Mouse (Mus musculus) layer of hippocampus, adult 11-12 months (tissue): Measurements from ENCODE around the gene Il23a.
"Not testable (repeated sequence)": the region's sequence is repeated elsewhere in the genome, so short reads cannot be mapped to it uniquely, and the experiment has no call there.

Experiments used
- DNase-seq: peaks from one replicate; pipeline ENCODE4 v3.0.0; 2022; ENCODE audit warnings: low spot score

Il23a gene

GRCm38 (mm10) chr10:128298702-128299171 is at the start of gene Il23a:
Gene Il23a, minus strand, starts transcription at chr10:128298752.
- DNase-seq = no peak

GRCm38 (mm10) chr10:128347541-128347940 is 49.0 kb upstream of the Il23a start:
- no peak for DNase-seq

DNA sequence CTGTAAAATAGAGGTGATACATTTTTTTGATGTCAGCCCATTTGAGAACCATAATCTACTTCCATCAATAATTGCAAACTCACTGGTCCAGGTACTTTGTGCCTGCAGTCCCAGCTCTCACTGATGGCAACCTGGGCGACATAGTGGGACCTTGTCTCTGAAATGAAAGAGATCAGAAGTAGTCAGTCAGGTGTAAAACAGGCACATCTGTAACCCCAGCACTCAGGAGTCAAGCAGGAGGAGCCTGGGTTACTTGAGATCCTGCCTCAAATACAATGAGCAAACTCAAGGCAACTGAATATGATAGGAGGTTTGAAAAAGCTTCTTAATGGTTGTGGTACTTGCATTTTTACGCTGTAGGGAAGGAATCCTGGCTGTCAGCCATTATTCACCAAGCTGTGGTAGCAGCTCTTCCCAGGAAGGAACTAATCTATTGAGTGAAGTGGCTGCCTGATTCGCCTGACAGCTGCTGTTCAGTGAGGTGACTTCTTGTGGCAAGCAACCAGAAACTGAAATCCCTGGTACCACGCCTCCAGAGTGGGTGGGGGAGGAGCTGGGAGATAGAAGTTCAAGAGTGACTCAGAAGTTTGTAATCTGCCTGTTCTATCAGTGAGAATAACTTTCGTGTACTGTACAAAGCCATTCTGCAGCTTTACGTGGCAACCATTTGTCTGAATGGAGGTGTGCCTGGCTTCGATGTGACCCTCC is 46.2 kb upstream of the Il23a start:
- peak; percentile 43 for DNase-seq

GRCm38 (mm10) chr10:128343436-128343835 is 44.9 kb upstream of the Il23a start:
- DNase-seq = no peak

DNA sequence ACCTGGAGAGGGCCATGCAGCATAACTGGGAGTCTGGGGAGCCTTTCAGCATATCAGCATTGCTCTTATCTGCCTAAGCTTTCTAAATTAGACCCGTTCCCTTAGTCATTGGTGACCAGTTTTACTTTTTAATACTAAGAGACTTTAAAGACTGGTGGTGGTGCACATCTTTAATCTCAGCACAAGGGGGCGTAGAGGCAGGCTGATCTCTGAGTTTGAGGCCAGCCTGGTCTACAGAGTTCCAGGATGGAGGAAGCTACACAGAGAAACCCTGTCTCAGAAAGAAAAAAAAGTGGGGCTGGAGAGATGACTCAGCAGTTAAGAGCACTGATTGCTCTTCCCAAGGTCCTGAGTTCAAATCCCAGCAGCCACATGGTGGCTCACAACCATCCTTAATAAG is 41.7 kb upstream of the Il23a start:
- DNase-seq = no peak

GRCm38 (mm10) chr10:128338948-128339347 is 40.4 kb upstream of the Il23a start:
- DNase-seq = no peak

- DNase-seq = no peak
Measured at GRCm38 (mm10) chr10:128338415-128338814, 39.9 kb upstream of the Il23a start.

DNA sequence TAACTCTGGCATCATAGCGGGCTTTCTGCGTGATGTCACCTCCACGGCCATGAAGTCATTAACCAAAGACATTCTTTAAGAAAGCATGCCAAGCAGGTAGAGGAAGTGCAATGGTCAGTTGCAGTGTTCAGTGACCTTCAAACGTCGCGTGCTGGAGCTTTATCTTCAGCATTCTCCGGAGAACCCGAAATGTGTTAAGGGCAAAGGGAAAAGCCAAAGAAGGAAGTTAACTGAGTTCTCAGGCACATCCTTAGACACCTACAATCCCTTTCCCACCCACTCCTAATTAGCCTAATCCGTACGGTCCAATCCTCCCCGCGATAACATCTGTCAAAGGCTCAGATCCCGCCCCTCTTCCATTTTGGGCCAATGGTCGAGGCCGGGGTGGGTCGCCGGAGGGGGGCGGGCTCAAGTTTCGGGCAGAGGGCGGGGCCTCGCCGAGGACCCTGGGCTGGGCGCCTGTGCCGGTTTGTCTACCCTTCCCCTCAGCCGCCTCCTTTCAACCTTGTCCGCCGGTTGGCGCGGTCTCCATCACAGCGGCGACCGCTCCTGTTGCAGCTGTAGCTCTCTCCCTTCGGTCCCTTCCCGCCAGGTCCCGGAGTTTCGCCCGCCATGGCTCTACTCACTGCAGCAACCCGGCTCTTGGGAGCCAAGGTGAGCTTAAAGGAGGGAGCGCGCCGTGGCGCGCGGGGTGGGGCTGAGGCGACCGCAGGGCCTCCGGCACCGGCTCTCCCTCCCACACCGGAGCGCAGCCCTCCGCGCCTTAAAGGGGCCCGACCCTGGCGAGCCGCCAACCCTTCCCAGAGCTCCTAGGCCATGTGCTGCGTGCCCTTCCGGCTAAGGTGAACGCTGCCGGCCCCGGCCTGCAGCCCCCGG is 39.0 kb upstream of the Il23a start, which contains the start of gene Cs:
Gene Cs, plus strand, starts transcription at position 429 of the 876 bp plus-strand sequence.
- DNase-seq = peak; percentile 91

- DNase-seq = no peak
Measured at GRCm38 (mm10) chr10:128336597-128336996, 38.0 kb upstream of the Il23a start.

DNA sequence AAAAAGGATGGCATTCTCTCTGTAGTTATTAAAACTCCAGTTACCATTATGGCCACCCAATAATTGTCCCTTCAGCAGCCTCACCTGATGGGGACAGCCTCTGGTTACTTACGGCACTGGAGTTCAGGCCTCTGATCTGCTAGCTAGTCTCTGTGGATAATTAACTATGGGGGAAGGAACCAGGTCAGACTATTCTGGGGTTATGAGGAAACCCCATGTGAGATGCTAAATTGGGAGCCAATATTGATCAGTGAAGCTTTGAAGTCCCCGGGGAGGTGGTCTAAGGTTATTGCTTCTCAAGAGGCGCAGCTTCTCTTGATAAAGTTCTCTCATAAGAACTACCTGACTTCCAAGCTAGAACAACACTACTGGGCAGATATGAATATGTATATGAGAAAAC is 37.6 kb upstream of the Il23a start:
- no peak for DNase-seq

- DNase-seq = peak; percentile 62
Measured at GRCm38 (mm10) chr10:128335582-128335981, 37.0 kb upstream of the Il23a start.

- DNase-seq = not testable (repeated sequence)
Measured at GRCm38 (mm10) chr10:128332358-128333249, 34.1 kb upstream of the Il23a start.

DNA sequence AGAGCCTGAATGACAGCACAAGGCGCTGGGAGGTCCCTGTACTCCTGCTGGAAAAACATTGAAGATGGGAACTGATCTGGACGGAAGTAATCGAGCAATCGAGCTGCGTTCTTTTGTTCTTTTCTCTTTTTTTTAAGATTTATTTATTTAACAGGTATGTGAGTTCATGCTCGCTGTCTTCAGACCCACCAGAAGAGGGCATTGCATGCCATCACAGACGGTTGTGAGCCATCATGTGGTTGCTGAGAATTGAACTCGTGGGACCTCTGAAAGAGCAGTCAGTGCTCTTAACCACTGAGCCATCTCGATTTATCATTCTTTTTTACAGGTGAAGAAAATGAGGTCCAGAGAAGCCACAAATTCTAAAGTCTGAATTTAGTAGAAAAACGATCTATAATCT is 29.1 kb upstream of the Il23a start:
- DNase-seq = no peak

- no peak for DNase-seq
Measured at GRCm38 (mm10) chr10:128326825-128327224, 28.3 kb upstream of the Il23a start.

GRCm38 (mm10) chr10:128323516-128323915 is 25.0 kb upstream of the Il23a start:
- no peak for DNase-seq

DNA sequence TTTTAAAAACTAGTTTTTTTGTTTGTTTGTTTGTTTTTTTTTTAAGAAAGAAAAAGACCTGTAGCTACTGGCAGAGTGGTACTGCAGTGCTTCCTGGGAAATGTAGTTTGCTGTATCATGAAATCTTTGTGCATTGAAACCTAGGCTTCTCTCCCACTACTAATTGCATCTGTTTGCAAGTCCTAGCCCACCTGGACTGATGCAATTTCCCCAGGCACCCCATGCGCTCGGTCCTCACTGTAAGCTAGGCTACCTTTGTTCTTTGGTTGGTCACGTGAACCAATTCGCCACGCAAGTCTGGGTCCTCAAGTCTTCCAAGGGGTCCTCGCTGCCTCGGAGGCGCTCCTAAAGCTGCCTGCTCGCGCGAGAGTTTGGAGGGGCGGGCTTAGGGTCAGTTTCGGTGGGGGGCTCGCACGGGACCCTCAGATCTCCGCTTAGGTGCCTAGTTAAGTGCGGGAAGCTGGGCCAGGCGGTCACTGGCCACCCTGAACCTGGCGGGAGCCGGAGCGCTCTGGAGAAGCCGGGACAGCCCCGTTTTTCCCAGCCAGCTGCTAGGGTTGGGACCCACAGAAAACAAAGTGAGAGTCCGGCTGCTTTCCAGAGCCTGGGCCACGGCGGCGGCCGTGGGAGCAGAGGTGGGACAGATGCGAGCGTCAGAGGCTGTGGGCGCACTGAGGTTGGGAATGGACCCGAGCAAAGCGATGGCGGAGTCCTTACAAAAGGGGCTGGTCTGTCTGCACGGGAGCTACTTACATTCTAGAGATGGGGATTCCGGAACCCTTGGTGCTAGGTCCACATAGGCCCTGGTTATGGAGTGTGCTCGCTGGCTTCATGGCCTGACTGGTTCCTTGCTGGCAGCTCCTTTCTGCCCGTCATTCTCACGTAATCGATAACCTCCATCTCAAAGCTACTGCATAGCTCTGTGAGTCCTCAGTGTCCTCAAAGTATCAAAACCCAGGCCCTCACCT is 23.9 kb upstream of the Il23a start, which contains the start of gene Cnpy2:
Gene Cnpy2, plus strand, starts transcription at position 319 of the 968 bp plus-strand sequence.
- peak; percentile 69 for DNase-seq

GRCm38 (mm10) chr10:128321641-128322040 is 23.1 kb upstream of the Il23a start:
- no peak for DNase-seq

DNA sequence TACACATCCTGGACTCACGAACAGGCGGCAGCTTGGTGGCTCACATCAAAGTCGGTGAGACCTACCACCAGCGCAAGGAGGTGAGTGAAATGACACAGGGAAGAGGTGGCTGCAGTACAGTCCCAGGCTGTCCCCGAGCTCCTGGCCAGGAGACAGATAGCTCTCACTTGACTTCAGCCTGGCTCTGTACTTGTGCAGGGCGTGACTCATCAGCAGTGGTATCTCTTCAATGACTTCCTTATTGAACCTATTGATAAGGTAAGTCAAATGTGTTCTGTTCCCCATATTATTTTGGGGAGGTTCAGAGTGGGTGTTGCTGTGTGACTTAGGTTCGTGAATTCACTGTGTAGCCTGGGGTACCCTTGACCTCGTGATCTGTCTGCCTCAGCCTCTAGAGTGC is 17.0 kb upstream of the Il23a start:
- no peak for DNase-seq

- DNase-seq = no peak
Measured at GRCm38 (mm10) chr10:128310902-128311301, 12.3 kb upstream of the Il23a start.

GRCm38 (mm10) chr10:128310177-128310576 is 11.6 kb upstream of the Il23a start:
- DNase-seq = no peak

GRCm38 (mm10) chr10:128309654-128310053 is 11.1 kb upstream of the Il23a start:
- DNase-seq = no peak
